Mouse (Mus musculus): ENCODE measurements around the gene Stx3.

The Stx3 gene

DNA sequence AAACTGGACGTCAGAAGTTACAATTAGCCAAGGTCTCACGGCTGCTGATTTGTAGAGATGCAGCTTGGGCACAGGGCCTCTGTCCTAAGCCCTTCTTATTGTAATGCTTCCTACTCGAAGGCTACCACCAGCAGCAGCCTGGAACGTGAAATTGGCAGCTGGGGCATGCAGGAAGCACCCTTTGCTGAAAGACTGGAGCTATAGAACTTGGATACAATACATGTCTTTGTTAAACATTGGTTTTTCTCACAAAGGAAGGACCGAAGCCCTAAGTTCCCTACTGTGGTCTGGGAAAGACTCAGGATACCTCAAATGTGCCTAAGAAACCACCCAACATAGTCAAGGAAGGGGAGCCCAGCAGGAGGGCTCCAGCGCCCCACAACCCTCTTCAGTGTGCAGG, 11.4 kb downstream of the Stx3 start:
- no peak for DNase-seq (ENCODE audit: low spot score)

DNA sequence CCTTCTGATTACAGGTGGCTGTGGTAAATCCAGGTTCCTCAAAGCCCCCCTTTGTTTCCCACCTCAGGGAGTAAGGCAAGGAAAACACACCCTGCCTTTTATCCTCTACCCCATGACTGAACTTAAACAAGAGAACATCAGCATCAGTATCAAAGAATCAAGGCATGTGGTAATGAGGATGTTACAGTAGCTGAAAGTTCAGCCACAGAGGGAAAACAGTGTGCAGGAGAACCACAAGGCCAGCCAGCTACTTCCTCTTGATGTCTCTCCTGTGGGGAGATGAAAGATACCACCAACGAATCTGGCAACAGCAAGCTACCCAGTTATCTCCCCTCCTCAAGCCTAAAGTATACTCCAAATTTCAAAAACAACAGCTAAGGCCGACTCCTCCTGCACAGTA, 12.0 kb downstream of the Stx3 start:
- no peak for DNase-seq (ENCODE audit: low spot score)

DNA sequence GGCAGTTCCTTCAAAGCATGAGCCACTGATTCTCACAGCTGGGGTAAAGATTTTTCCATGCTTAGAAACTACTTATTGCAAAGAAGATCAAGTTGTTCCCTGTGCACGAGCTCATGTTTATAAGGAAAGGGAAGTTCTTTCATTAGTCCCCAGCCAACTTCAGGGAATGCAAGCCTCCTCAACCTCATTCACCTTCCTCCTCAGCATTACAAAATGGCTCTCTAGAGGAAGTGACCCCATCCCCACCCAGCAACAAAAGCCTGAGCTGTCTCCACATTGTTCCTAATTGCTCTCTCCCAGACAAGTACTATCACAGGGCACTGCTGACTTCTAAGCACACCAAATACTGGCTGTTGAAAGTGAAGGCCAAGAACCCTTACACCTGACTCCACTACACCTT, 14.8 kb downstream of the Stx3 start:
- DNase-seq (ENCODE audit: low spot score): no peak

- no peak for DNase-seq (ENCODE audit: low spot score)
Measured at GRCm38 (mm10) chr19:11800531-11801315, 18.5 kb downstream of the Stx3 start.

DNA sequence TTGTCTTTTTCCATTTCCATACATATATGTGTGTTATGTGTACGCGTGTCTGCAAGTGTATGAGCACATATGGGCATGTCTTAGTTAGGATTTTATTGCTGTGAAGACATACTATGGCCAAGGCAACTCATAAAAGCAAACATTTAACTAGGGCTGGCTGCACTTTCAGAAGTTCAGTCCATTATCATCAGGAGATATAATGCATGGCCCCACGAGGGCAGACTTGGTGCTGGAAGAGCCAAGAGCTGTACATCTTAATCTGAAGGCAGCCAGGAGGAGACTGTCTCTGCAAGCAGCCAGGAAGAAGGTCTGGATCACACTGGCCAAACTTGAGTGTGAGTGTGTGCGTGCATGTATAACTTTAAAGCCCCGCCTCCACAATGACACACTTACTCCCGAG, 24.8 kb downstream of the Stx3 start:
- DNase-seq (ENCODE audit: low spot score): no peak

DNA sequence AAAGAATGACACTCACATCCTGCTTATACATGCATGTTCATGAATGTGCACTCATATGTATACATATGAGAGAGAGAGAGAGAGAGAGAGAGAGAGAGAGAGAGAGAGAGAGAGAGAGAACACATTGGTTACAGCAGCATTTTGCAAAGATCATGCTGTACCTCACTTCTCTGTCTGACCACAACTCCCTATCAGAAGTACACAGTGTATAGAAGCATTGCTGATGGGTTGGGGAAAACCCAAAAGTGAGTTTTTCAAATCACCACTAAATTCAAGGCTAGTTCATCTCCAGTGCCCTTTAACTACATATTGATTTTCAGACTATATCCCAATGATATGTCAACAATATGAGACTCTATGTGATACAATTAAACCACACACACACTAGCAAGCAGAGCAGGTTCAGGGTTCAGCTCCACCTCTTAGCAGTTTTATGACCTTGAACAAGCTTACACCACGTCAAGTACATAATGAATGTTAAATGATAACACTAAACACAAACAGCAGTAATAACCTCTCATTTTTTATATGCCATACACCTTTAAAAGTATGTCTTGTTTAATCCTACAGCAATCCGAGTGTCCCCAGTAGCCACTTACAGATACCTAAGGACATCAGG, 25.4 kb downstream of the Stx3 start:
- DNase-seq (ENCODE audit: low spot score): no peak

DNA sequence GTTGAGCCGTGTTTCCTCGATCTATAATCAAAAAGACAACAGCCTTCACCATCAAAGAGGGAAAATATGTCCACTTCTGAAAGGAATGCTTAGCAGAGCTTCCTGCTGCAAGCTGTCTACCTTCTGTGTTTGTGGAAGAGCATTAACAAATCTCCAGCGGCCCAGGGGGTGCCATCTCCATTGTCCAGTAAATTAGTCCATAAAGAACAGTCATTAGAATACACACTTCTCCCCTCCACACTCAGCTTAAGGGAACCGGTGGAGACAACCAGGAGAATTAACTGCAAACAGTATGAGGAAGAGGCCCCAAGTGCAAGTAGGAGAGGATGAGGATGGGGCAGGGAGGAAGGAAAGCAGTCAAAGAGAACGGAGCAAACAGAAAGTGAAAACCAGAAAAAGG, 27.4 kb downstream of the Stx3 start:
- DNase-seq (ENCODE audit: low spot score): no peak

DNA sequence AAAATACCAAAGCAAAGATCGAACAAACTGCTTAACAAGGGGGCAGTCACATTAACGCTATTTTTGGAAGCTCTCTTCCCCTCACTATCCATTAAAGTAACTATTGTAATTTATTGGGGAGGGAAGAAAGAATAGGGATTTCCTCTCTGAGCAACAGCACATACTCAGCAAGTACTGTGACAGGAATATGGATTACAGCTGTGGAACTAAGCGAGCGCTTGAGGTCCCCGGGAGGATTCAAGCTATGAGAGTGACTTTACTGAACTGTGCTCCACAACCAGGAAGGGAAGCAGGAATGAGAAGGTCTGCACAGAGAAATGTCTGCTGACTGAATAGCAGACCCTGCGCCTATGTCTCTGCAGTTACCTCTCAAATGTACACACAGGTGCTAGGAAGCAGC, 30.3 kb downstream of the Stx3 start:
- DNase-seq (ENCODE audit: low spot score): no peak

- no peak for DNase-seq (ENCODE audit: low spot score)
Measured at GRCm38 (mm10) chr19:11787826-11788225, 31.4 kb downstream of the Stx3 start.

- no peak for DNase-seq (ENCODE audit: low spot score)
Measured at GRCm38 (mm10) chr19:11785409-11786154, 33.6 kb downstream of the Stx3 start.

DNA sequence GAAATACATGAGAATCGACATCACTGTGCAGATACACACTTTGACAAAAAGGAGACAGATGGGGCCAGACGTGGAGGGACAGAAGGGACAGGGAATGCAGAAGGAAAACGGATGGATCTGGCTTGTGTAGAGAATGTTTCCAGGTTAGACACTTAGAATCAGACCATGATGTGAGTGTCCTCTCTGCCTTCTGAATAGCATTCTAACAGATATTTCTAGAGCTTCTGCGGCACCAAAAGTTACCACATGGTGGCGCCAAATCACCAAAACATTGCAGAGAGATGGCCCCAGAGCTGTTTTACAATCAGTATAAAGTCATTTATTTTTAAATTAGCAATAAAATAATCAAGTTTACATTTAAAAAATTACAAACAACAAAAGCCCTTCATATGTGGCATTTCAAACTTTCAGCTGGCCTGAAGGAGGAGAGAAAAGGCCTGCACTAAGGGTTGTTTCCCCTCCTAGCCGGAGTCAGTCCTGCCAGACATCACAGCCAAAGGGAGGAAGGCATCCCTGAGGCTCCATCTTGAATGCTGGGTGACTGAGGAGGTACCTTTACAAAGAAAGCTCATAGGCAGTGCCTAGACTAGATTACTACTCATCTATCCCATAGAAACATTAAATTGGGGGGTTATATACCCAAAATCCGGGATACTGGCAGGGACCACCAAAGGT, 41.9 kb downstream of the Stx3 start:
- DNase-seq (ENCODE audit: low spot score): no peak

- peak; percentile 29 for DNase-seq (ENCODE audit: low spot score)
Measured at GRCm38 (mm10) chr19:11770205-11770892, 48.9 kb downstream of the Stx3 start, which contains the start of gene Mrpl16. Gene Mrpl16, plus strand, starts transcription at chr19:11770391.

DNA sequence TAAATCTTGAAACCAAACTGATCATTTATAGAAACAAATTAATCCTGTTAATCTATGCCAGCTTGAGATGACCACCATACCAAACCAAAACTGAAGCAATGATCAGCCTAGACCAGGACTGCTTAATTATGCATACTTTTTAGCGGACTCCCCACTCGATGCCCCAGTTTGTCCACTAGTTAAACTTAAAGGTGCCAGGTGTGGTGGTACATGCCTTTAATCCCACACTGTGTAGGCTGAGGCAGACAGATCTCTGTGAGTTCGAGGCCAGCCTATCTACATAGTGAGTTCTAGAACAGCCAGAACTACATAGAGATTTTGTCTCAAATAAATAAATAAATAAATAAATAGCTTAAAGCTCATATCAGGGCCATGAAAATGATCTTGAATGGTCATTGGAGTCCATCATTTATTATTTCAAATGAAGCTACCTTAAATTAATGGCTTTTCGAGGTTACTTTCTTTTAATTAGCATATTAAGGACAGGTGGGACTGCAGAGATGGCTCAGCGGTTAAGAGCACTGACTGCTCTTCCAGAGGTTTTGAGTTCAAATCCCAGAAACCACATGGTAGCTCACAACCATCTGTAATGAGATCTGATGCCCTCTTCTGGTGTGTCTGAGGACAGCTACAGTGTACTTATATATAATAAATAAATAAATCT, 49.8 kb downstream of the Stx3 start:
- DNase-seq (ENCODE audit: low spot score): no peak

DNA sequence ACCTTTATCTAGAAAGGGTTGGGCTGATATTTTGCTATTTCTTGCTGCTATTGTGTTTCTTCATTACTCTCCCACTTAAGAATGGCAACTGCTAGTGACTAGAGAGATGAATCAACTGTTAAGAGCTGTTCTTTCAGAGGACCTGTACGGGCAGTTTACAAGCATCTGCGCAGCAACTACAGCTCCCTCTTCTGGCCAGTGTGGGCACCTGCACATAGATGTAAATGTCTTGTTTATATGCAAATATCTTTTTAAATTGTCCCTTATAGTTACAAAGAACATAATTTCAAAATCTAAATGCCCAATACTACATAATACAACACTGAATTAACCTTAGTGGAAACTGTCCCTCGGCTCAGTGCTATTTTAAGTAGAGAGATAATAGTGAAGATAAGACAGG, 51.0 kb downstream of the Stx3 start:
- no peak for DNase-seq (ENCODE audit: low spot score)

- DNase-seq (ENCODE audit: low spot score): no peak
Measured at GRCm38 (mm10) chr19:11766413-11766812, 52.8 kb downstream of the Stx3 start.

DNA sequence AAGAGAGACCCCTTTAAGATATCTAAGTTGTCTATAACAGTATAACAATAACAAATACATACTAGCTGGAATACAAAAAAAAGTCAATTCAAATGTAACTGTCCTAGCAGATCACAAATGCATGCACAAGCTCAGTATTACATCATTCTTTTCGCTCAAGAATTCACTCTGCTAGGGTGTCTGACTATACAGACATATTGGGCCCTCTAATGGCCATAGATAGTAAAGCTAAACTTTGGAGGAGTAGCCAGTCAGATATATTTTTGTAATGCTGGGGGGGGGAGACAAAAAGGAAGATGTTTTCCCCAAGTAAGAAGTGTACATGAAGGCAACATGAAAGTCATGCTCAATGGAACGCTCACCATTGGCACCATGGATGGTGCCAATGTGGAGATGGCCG, 54.1 kb downstream of the Stx3 start:
- no peak for DNase-seq (ENCODE audit: low spot score)

DNA sequence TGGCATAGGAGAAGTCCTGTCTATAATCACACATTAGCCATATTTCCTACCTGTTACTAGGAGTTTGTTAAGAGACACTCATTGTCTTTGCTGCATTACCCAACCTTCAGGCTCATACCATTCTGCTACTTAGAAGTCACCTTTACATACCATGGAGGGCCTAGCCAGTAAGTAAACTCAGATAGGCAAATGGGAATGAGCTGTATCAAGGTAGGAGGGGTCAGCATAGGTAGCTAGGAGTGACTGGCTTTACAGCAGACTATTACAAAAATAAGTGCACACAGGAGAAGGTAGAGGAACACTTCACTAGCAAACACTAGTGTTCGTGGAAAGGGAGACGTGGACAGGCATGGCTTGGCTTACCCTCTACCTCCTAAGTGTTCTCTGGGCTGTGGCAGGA, 71.9 kb downstream of the Stx3 start, which contains the start of gene Gif:
Gene Gif, plus strand, starts transcription at position 257 of the 400 bp plus-strand sequence.
- no peak for DNase-seq (ENCODE audit: low spot score)

GRCm38 (mm10) chr19:11745680-11746079, 73.5 kb downstream of the Stx3 start:
- no peak for DNase-seq (ENCODE audit: low spot score)

GRCm38 (mm10) chr19:11736455-11736854, 82.7 kb downstream of the Stx3 start:
- DNase-seq (ENCODE audit: low spot score): no peak

DNA sequence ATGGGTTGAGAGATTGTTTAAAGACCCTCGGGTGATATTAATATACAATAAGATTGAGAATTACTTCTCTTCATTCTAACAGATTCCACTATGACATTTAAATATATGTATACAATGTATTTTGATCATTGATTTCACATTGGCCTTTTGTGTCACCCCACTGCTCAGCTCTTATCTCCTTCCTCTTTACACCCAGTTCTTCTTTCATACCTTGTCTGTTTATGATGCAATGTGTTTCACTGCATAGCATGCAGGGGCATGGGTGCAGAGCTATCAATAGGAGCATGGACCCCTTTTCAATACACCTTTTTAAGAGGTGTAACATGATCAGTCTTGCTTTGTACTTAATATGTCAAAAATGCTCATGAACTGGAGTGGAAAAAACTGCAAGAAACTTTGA, 88.9 kb downstream of the Stx3 start:
- DNase-seq (ENCODE audit: low spot score): no peak

DNA sequence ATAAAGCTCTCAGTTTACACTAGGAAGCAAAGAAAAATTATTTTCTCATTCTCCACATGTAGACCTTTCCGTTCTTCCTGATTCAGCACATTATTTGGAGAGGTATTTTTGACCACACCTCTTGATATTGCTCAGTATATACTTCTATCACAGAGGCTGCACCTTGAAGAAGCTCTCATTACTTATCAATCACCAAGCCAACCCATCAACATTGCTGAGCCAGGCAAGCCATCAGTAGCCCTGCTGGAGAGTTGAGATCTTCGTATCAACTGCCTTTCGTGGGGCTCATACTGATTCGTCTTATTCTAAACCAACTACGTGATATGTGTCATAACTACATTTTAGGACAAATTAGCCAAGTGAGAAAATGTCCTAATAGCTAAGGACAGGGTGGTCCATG, 91.9 kb downstream of the Stx3 start:
- no peak for DNase-seq (ENCODE audit: low spot score)

All from urinary bladder, postnatal 10 days (tissue).